8 mouse cellular contexts compared by ENCODE assay signal in the genomic region with DNA sequence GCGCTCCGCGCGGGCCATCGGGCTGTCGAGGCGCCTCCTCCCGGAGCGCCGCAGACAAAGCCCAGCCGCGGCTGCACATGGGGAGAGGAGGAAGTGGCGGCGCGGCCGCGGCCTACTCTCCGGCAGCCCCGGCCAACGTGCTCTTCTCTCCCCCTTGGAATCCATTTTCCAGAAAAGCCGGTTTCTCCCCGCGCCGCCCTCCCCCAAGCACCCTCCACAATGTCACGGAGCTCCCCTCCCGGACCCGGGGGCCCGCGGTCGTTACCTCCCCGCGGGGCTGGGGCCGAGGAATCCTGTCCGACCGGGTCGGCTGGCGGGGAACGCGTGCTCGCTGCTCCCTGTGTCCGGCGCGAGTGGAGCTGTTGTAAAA. TPM values are rescaled to one million over a fixed set of nuclear protein-coding genes. Genes with fewer than 3 reads are reported as not detected.
DNase-seq lines count a peak whose midpoint lies in the region; ATAC-seq and TF ChIP-seq lines count a peak whose summit lies in the region.

No protein-coding gene starts in this region.

- peak overlapping the region; percentile 94 to 96 for H3K4me3 ChIP-seq in ES-E14 (ENCODE audit: insufficient read depth in 1 of 2, low read depth in 1 of 2, low read length in 2 of 2, poor library complexity in 1 of 2, severe bottlenecking in 1 of 2)
- H3K4me3 ChIP-seq in forebrain, embryonic 10.5 days = peak overlapping the region; percentile 99
- peak overlapping the region; percentile 100 for H3K4me3 ChIP-seq in hindbrain, embryonic 12.5 days
- peak overlapping the region; percentile 21 for H3K4me3 ChIP-seq in macrophage (ENCODE audit: inconsistent target)
- peak overlapping the region; percentile 91 for H3K4me3 ChIP-seq in small intestine, adult 2 months (ENCODE audit: low read depth, low read length)

- H3K27me3 ChIP-seq in forebrain, embryonic 10.5 days (ENCODE audit: poor library complexity, severe bottlenecking) = peaks cover 8% of the 10 kb centered on the region
- no peaks in the 10 kb centered on the region for H3K27me3 ChIP-seq in hindbrain, embryonic 12.5 days
- H3K27me3 ChIP-seq in small intestine, adult 2 months (ENCODE audit: control insufficient read depth, insufficient read depth, low read length) = no peaks in the 10 kb centered on the region

- peaks cover 45% of the 10 kb centered on the region for H3K79me2 ChIP-seq in macrophage (ENCODE audit: inconsistent target)

- 0 out of 2 replicates have a peak, but pooled peaks have one; percentile 8 for TF ChIP-seq POLR2A in small intestine, adult 2 months (IDR thresholded peaks at IDR 0.05; ENCODE audit: low read depth, low read length)

- TF ChIP-seq CTCF in small intestine, adult 2 months (IDR thresholded peaks at IDR 0.05; ENCODE audit: extremely low read depth, insufficient read length, insufficient replicate concordance, low read depth, low read length) = no peak

- 0% methylated on average over 40 of the region's 43 CpGs for WGBS in forebrain, embryonic 10.5 days
- under 1% methylated on average over 40 of the region's 43 CpGs for WGBS in hindbrain, embryonic 12.5 days
- WGBS in macrophage (ENCODE audit: missing documents) = 6% methylated on average over 12 of the region's 43 CpGs
- WGBS in small intestine, adult 2 months = 1% methylated on average over 40 of the region's 43 CpGs

- peak overlapping the region; percentile 77 for H3K4me2 ChIP-seq in hindbrain, embryonic 12.5 days (replicated peaks)

- ATAC-seq in hindbrain, embryonic 12.5 days (ENCODE audit: low FRiP score) = no peak

- no peaks in the 10 kb centered on the region for H3K9me3 ChIP-seq in ES-E14 (ENCODE audit: control insufficient read depth, insufficient read depth, low read depth, low read length)
- no peaks in the 10 kb centered on the region for H3K9me3 ChIP-seq in forebrain, embryonic 10.5 days
- no peaks in the 10 kb centered on the region for H3K9me3 ChIP-seq in hindbrain, embryonic 12.5 days (replicated peaks)

- in situ Hi-C loops in ES-E14 (cut with MboI; ENCODE audit: low sequenced_read_pairs in 2 of 2, unreplicated experiment in 2 of 2) = no loop called here

- H3K27ac ChIP-seq in ES-E14 (ENCODE audit: insufficient read depth, low read depth, low read length, poor library complexity, severe bottlenecking) = peak overlapping the region; percentile 98
- H3K27ac ChIP-seq in forebrain, embryonic 10.5 days = peak overlapping the region; percentile 99
- H3K27ac ChIP-seq in hindbrain, embryonic 12.5 days = peak overlapping the region; percentile 100
- H3K27ac ChIP-seq in macrophage = 0 out of 2 replicates have a peak overlapping the region, but pooled peaks have one; percentile 29
- H3K27ac ChIP-seq in small intestine, adult 2 months (ENCODE audit: insufficient read depth, low read depth, low read length) = peak overlapping the region; percentile 71

- peaks cover 10 to 14% of the 10 kb centered on the region in 2 experiments for H3K4me1 ChIP-seq in ES-E14 (ENCODE audit: control insufficient read depth in 2 of 2, insufficient read depth in 2 of 2, low read length in 2 of 2, poor library complexity in 1 of 2)
- H3K4me1 ChIP-seq in forebrain, embryonic 10.5 days = peaks cover 33% of the 10 kb centered on the region
- peaks cover 12% of the 10 kb centered on the region for H3K4me1 ChIP-seq in hindbrain, embryonic 12.5 days
- 0 out of 2 replicates have a peak, but pooled peaks cover 1% of the 10 kb centered on the region for H3K4me1 ChIP-seq in small intestine, adult 2 months (ENCODE audit: control insufficient read depth, insufficient read depth, insufficient read length, low read length)

- H3K9ac ChIP-seq in ES-E14 (ENCODE audit: insufficient read depth, low read depth, low read length, poor library complexity, severe bottlenecking) = peak overlapping the region; percentile 99
- H3K9ac ChIP-seq in hindbrain, embryonic 12.5 days = peak overlapping the region; percentile 99

- H3K36me3 ChIP-seq in ES-E14 (ENCODE audit: control insufficient read depth, insufficient read depth, low read length, poor library complexity, severe bottlenecking) (no peaks in the 10 kb centered on the region; the same call in 1 of the 2 replicates), macrophage (ENCODE audit: inconsistent target) (0 out of 2 replicates have a peak, but pooled peaks cover 8% of the 10 kb centered on the region)
- H3K36me3 ChIP-seq in forebrain, embryonic 10.5 days (replicated peaks) = peaks cover 36% of the 10 kb centered on the region
- peaks cover 7% of the 10 kb centered on the region for H3K36me3 ChIP-seq in hindbrain, embryonic 12.5 days
- peaks cover 6% of the 10 kb centered on the region for H3K36me3 ChIP-seq in small intestine, adult 2 months (ENCODE audit: control insufficient read depth, insufficient read depth, low read length)

- DNase-seq in A20 (ENCODE audit: low read depth, low spot score) = peak; percentile 57
- DNase-seq in ES-E14 (ENCODE audit: low read depth, low spot score) = no peak
- DNase-seq in forebrain, embryonic 10.5 days (ENCODE audit: extremely low spot score, low spot score) = peak; percentile 63
- peak; percentile 56 to 68 for DNase-seq in layer of hippocampus, postnatal 10 days (ENCODE audit: low spot score in 2 of 2)
- no peak for DNase-seq in c-Kit-positive CD71-positive TER-119-positive erythroid progenitor cells, embryonic 14.5 days (ENCODE audit: low spot score)

TF ChIP-seq in ES-E14, 5 proteins besides CTCF, POLR2A, EP300 and RAD21:
- TF ChIP-seq MAFK (IDR thresholded peaks at IDR 0.05; ENCODE audit: insufficient read depth, low read depth, low read length) = no peak
- TF ChIP-seq HCFC1 (IDR thresholded peaks at IDR 0.05; ENCODE audit: borderline replicate concordance, insufficient read depth, low read length) = no peak
- TF ChIP-seq ZC3H11A (IDR thresholded peaks at IDR 0.05; ENCODE audit: borderline replicate concordance, low read depth, low read length) = no peak
- TF ChIP-seq ZNF384 (IDR thresholded peaks at IDR 0.05; ENCODE audit: low read depth, low read length) = no peak
- no peak for TF ChIP-seq CHD2 (IDR thresholded peaks at IDR 0.05; ENCODE audit: low read depth, low read length)

RNA-seq across cellular contexts. Expression of a gene that starts 0.6 kb away (rescaled TPM):
- total RNA-seq in ES-E14 (2012; rRNA removed) = 113 and 144 TPM in 2 replicates
- polyA plus RNA-seq in forebrain, embryonic 10.5 days (2016; fragmentation: Nextera tagmentation; extraction: Ambion mirVana) = 139 and 142 TPM in 2 replicates
- 119 and 122 TPM in 2 replicates for polyA plus RNA-seq in hindbrain, embryonic 12.5 days (2016; fragmentation: Nextera tagmentation; extraction: Ambion mirVana)
- total RNA-seq in layer of hippocampus, postnatal 10 days (2021) = 100 to 1,000 TPM; 105 to 112 TPM
- total RNA-seq in macrophage (2018; cell fraction: chromatin; rRNA removed) = 100 to 1,000 TPM; 158 to 311 (median 218) TPM
- total RNA-seq in macrophage (2018; cell fraction: cytosol; rRNA removed) = 10 to 100 TPM; 44.5 to 87.7 (median 64.7) TPM
- total RNA-seq in macrophage (2018; cell fraction: nucleus; rRNA removed) = 100 to 1,000 TPM in 25 of 26 experiments, 10 to 100 TPM in 1; 93.2 to 233 (median 144) TPM
- 51.6 to 196 TPM (median 122 TPM) in 3 replicates for polyA plus RNA-seq in macrophage (2018)
- 1.3 and 2.6 TPM in 2 replicates for polyA plus RNA-seq in small intestine, adult 2 months (2012; rRNA removed)

RNA-seq across cellular contexts. Expression of a gene that starts 25.4 kb away (rescaled TPM):
- 0.74 and 1.3 TPM in 2 replicates for total RNA-seq in ES-E14 (2012; rRNA removed)
- polyA plus RNA-seq in forebrain, embryonic 10.5 days (2016; fragmentation: Nextera tagmentation; extraction: Ambion mirVana) = 0.48 and 1.1 TPM in 2 replicates
- polyA plus RNA-seq in hindbrain, embryonic 12.5 days (2016; fragmentation: Nextera tagmentation; extraction: Ambion mirVana) = 1.0 and 1.5 TPM in 2 replicates
- total RNA-seq in layer of hippocampus, postnatal 10 days (2021) = under 1 TPM in 1 of 2 experiments, not detected in 1; 0.85 TPM
- 10 to 100 TPM in 8 of 26 experiments, 1 to 10 TPM in 17, not detected in 1; 2.1 to 16.7 (median 6.4) TPM for total RNA-seq in macrophage (2018; cell fraction: chromatin; rRNA removed)
- 1 to 10 TPM in 1 of 26 experiments, under 1 TPM in 4, not detected in 21; 0.31 to 1.1 (median 0.38) TPM for total RNA-seq in macrophage (2018; cell fraction: cytosol; rRNA removed)
- total RNA-seq in macrophage (2018; cell fraction: nucleus; rRNA removed) = 10 to 100 TPM in 1 of 26 experiments, 1 to 10 TPM in 22, not detected in 3; 1.1 to 10.7 (median 3.6) TPM
- polyA plus RNA-seq in macrophage (2018) = not detected in 3 replicates
- 0.38 and 0.87 TPM in 2 replicates for polyA plus RNA-seq in small intestine, adult 2 months (2012; rRNA removed)

RNA-seq across cellular contexts. Expression of a gene that starts 43.0 kb away (rescaled TPM):
- 35.2 and 37.5 TPM in 2 replicates for total RNA-seq in ES-E14 (2012; rRNA removed)
- 20.3 and 21.5 TPM in 2 replicates for polyA plus RNA-seq in forebrain, embryonic 10.5 days (2016; fragmentation: Nextera tagmentation; extraction: Ambion mirVana)
- 24.8 and 26.5 TPM in 2 replicates for polyA plus RNA-seq in hindbrain, embryonic 12.5 days (2016; fragmentation: Nextera tagmentation; extraction: Ambion mirVana)
- total RNA-seq in layer of hippocampus, postnatal 10 days (2021) = 10 to 100 TPM; 49.0 to 52.6 TPM
- total RNA-seq in macrophage (2018; cell fraction: chromatin; rRNA removed) = 10 to 100 TPM; 21.8 to 99.0 (median 67.5) TPM
- total RNA-seq in macrophage (2018; cell fraction: cytosol; rRNA removed) = 10 to 100 TPM; 13.2 to 34.7 (median 21.1) TPM
- 10 to 100 TPM; 19.3 to 63.9 (median 33.7) TPM for total RNA-seq in macrophage (2018; cell fraction: nucleus; rRNA removed)
- polyA plus RNA-seq in macrophage (2018) = 24.9 to 35.5 TPM (median 30.3 TPM) in 3 replicates
- 4.1 and 7.1 TPM in 2 replicates for polyA plus RNA-seq in small intestine, adult 2 months (2012; rRNA removed)

Comparison
In these comparisons a context has a peak if more than half of its experiments do, and no peak if none do; other contexts are left out.
1. DNase-seq: peak in A20 (single experiment), forebrain, embryonic 10.5 days (single experiment) and layer of hippocampus, postnatal 10 days (2 of 2); none in ES-E14 (single experiment) and c-Kit-positive CD71-positive TER-119-positive erythroid progenitor cells, embryonic 14.5 days (single experiment).
2. H3K27ac ChIP-seq: peak in every context shown above with its lines; median percentile 100 in hindbrain, embryonic 12.5 days; 99 in forebrain, embryonic 10.5 days; 98 in ES-E14; 71 in small intestine, adult 2 months; 29 in macrophage.
3. H3K4me3 ChIP-seq: peak in every context shown above with its lines; median percentile 100 in hindbrain, embryonic 12.5 days; 99 in forebrain, embryonic 10.5 days; 95 in ES-E14; 91 in small intestine, adult 2 months; 21 in macrophage.
4. RNA of a gene that starts 0.6 kb away (polyA plus RNA-seq): 51.6 to 196 TPM in macrophage, 139 to 142 TPM in forebrain, embryonic 10.5 days and 119 to 122 TPM in hindbrain, embryonic 12.5 days; 1.3 to 2.6 TPM in small intestine, adult 2 months; every median in the first group is over 10 times any median in the second.